Mouse (Mus musculus) CH12.LX (cell line): ENCODE results near the gene Ttll11.

Experiments used
- CTCF ChIP-seq, 2 experiments: IDR thresholded peaks in 1 of 2; conservative IDR thresholded peaks in 1 of 2; 2 replicates each; pipeline ENCODE4 v1.5.1; 2011 to 2012; ENCODE audit warnings: low read depth in 2 of 2, low read length in 2 of 2, improper control_type of control experiment in 1 of 2, inconsistent platforms in 1 of 2, mild to moderate bottlenecking in 1 of 2, moderate library complexity in 1 of 2
- MEF2A ChIP-seq: IDR thresholded peaks from 2 replicates; pipeline ENCODE4 v1.6.1; 2014; ENCODE audit warnings: low read depth, mild to moderate bottlenecking, inconsistent platforms, low read length, improper control_type of control experiment, borderline replicate concordance
- POLR2AphosphoS2 ChIP-seq: IDR thresholded peaks from 2 replicates; pipeline ENCODE4 v1.6.1; 2011; ENCODE audit warnings: low read depth, low read length, improper control_type of control experiment
- ZKSCAN1 ChIP-seq: IDR thresholded peaks from 2 replicates; pipeline ENCODE4 v1.6.1; 2012; ENCODE audit warnings: low read depth, inconsistent platforms, low read length, improper control_type of control experiment, borderline replicate concordance

DNA sequence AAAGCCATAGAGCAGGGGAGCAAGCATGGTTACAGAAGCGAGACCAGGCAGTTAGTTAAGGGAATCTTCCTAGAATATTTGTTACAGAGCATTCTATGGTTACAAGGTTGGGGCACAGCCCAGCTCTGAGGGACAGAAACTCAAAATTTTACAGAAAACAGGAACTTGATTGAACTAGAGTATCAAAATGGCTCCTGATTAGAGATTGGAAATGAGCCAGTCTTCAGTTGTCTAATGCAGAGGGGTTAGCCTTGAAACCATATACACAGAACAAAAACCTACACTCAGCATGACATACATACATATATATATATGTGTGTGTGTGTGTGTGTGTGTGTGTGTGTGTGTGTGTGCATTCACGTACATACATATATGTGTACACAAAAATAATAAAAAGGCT, 13.8 kb upstream of the Ttll11 start:
- TF ChIP-seq CTCF (conservative IDR thresholded peaks at IDR 0.05 in 1 of 2, IDR thresholded peaks at IDR 0.05 in 1 of 2; ENCODE audit: low read depth in 2 of 2, low read length in 2 of 2) (no peak), POLR2AphosphoS2 (no peak), ZKSCAN1 (no peak), MEF2A (no peak)
